Mouse (Mus musculus): ENCODE data around the gene Slc9a3r2. TPM values are rescaled to one million over a fixed set of nuclear protein-coding genes. Genes with fewer than 3 reads are reported as not detected.

The Slc9a3r2 gene
- 1 to 10 TPM; 2.0 to 2.9 TPM for total RNA-seq (2023)

DNA sequence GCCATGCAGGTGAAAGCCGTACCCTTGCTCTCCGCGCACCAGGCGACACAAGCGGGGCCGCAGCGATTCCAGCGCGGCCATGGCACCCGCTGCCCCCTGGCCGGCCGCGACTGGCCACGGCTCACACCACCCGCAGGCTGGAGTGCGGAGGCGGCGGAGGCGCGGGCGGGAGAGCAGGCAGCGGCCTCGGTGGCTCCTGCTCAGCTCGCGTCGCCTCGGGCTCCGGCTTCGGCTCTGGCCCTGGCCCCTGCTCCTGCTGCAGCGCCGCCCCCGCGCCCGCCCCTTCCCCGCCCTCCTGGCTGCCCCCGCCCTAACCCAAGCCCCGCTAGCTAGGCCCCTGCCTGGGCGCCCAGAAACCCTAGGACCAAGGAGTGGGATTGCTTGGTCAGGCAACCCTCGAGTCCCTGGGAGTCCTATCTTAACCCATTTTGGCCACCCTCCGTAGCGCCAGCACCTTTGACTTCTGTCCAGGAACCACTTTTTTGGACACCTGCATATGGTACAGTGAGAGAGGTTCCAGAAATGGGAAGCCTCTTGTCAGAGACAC lies at the start of gene Slc9a3r2:
Gene Slc9a3r2 (minus strand): TSS at position 258 of the 547 bp plus-strand sequence.

DNA sequence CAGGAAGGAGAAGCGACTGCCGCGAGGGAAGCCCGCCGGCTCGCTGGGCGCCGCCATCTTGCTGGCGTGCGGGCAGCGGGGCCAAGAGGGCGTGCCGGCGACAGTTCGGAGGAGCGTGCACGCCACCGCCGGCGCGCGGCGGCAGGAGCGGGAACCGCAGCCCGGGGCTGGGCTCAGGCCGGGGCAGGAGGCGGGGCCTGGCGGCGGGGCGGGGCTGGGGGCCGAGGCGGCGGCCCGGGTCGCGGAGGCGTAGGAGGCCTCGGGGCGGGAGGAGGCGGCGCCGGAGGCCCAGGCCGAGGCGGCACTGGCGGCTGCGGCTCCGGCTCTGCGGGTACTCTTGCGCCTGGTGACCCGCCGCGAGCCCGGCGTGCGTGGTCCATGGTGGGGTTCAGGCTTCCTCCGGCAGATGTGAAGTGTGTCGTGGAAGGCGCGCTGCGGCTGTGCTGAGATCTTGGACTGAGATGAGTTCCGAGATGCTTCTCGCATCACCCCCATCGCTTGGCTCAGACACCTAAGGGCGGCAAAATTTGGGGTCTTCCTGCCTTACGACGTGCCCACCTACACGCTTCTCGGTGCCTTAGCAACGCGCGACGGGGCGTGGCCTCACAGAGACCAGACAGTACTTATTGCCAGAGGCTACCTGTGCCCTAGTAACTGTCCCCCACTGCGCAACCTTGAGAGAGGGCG lies 46.0 kb upstream of the Slc9a3r2 start, which contains the start of the genes Gfer and Noxo1:
Gene Gfer (minus strand): TSS at position 146 of the 687 bp plus-strand sequence.
Gene Noxo1 (plus strand): TSS at position 224 of the 687 bp plus-strand sequence.

GRCm38 (mm10) chr17:24689251-24690081 lies 39.3 kb upstream of the Slc9a3r2 start, which contains the start of gene Syngr3:
TSS of gene Syngr3 (minus strand) at chr17:24689955.

DNA sequence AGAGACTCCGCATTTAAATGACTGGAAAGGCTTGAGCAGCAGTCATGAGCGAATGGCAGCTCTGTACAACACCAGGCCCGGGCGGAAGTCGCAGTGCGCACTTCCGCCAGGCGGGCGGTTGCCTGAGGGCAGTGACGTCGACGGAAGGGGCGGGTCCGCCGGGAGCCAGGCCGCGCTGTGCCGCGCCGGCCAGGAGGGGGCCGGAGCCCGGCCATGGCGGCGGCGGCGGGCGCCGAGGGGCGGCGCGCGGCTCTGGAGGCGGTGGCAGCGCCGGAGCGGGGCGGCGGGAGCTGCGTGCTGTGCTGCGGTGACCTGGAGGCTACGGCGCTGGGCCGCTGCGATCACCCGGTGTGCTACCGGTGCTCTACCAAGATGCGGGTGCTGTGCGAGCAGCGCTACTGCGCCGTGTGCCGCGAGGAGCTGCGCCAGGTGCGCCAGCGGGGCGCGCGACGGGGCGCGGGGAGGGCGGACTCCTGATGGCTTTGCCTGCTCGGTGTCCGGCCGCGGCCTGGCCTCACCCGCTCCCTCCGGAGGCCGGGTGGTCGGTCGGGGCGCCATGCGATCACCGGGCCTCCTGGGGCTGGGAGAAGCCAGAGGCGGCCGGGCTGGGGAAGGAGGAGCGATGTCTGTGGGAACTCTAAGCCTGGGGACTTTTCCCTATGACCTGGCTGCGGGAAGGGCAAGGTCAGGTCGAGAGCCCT lies 19.6 kb upstream of the Slc9a3r2 start, which contains the start of gene Zfp598:
Gene Zfp598 (plus strand): TSS at position 143 of the 701 bp plus-strand sequence.

DNA sequence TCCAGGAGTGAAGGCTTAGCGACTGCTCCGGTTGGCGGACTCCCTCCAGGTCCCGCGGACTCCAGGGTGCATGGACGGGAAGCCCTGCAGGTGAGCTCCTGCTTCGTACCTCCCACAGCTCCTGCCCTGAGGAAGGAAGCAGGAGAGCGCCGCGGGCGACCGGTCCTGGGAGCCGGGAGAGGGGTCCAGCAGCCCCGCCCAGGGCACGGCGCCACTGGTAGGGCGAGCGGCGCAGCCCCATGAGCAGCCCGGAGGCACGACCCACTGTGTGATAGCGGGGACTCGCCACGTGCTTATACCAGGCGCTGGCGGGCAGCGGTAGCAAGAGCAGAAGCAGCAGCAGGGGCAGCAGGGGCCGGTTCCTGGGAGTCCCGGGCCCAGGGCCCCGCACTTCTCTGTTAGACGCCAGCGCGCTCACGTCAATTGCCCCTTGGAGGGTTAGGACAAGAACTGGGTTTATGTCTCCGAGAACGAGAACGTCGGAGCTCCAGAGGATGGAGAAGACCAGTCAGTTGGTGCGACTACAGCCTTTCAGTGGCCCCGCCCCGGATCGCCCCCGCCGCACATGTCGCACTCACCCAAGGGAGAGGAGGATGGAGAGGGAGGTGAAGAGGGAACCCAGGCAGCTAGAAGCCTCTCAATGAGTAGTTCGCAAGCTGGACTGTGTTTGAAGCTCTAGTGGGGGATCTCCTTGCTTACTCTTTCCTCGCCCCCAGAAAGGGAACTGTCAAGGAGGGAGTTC lies 8.1 kb upstream of the Slc9a3r2 start, which contains the start of gene Npw:
Gene Npw (minus strand): TSS at position 441 of the 742 bp plus-strand sequence.

DNA sequence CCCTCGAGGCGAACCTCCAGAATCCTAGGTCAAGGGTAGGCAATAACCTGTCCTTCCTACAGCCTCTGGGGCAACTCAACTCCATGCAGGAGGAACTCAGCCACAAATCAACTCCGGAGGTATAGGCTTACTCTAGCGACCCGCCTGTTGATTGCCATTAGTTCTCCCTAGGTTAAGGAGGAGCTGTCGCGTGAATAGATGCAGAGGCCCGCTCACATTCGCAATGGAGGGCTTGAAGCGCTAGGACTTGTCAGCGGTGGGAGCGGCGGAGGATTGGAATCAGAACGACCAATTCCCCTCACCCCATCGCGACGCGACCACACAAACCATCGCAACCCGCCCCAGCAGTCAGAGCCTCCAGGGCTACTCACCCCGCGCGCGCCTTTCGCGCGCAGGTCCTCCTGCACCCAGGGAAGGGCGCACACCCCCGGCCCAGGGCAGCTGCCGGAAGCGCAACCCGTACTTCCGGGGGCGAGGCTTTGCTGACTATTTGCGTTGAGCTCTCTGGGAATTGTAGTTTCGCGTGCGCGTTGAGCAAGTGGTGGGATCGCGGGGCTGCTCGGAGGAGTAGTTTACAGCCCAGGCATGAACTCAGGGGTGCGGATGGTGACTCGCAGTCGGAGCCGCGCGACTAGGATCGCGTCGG lies 17.8 kb downstream of the Slc9a3r2 start, which contains the start of the genes Tsc2 and Nthl1:
Gene Tsc2 (minus strand): TSS at position 464 of the 646 bp plus-strand sequence.
Gene Nthl1 (plus strand): TSS at position 514 of the 646 bp plus-strand sequence.

Other genes with a start within 250 kb of the Slc9a3r2 start
- gene Rnps1, start 235.8 kb downstream of the Slc9a3r2 start, total RNA-seq (2023), result 10 to 100 TPM; 65.6 to 72.3 TPM
- 10 to 100 TPM; 11.3 to 16.4 TPM for gene Eci1, start 223.7 kb downstream of the Slc9a3r2 start, total RNA-seq (2023)
- gene Dnase1l2, start 207.2 kb downstream of the Slc9a3r2 start, total RNA-seq (2023), result 1 to 10 TPM; 2.8 to 3.4 TPM
- 10 to 100 TPM; 35.8 to 38.2 TPM for gene E4f1, start 180.0 kb downstream of the Slc9a3r2 start, total RNA-seq (2023)
- gene Pgp, start 179.9 kb downstream of the Slc9a3r2 start, total RNA-seq (2023), result 10 to 100 TPM; 29.7 to 33.2 TPM
- under 1 TPM in 1 of 2 experiments, not detected in 1; 0.35 TPM for gene Bricd5, start 176.4 kb downstream of the Slc9a3r2 start, total RNA-seq (2023)
- 10 to 100 TPM; 46.7 to 47.8 TPM for gene Mlst8, start 171.2 kb downstream of the Slc9a3r2 start, total RNA-seq (2023)
- not detected for gene Caskin1, start 161.7 kb downstream of the Slc9a3r2 start, total RNA-seq (2023)
- 100 to 1,000 TPM; 130 to 144 TPM for gene Traf7, start 122.4 kb downstream of the Slc9a3r2 start, total RNA-seq (2023)
- 1 to 10 TPM in 1 of 2 experiments, under 1 TPM in 1; 0.42 to 1.2 TPM for gene Rab26, start 116.1 kb downstream of the Slc9a3r2 start, total RNA-seq (2023)
- gene Pkd1, start 100.5 kb downstream of the Slc9a3r2 start, total RNA-seq (2023), result 10 to 100 TPM; 18.7 TPM
- 10 to 100 TPM; 40.6 to 46.9 TPM for gene Tsc2, start 17.7 kb downstream of the Slc9a3r2 start, total RNA-seq (2023)
- gene Nthl1, start 17.6 kb downstream of the Slc9a3r2 start, total RNA-seq (2023), result 1 to 10 TPM; 1.0 to 3.5 TPM
- gene Npw, start 8.1 kb upstream of the Slc9a3r2 start, total RNA-seq (2023), result not detected
- gene Zfp598, start 19.4 kb upstream of the Slc9a3r2 start, total RNA-seq (2023), result 10 to 100 TPM; 26.5 to 28.8 TPM
- under 1 TPM in 1 of 2 experiments, not detected in 1; 0.20 TPM for gene Syngr3, start 39.6 kb upstream of the Slc9a3r2 start, total RNA-seq (2023)
- gene Gfer, start 45.8 kb upstream of the Slc9a3r2 start, total RNA-seq (2023), result 1 to 10 TPM; 7.9 to 9.0 TPM
- 1 to 10 TPM; 1.8 to 2.2 TPM for gene Noxo1, start 45.9 kb upstream of the Slc9a3r2 start, total RNA-seq (2023)
- 10 to 100 TPM; 12.1 to 16.7 TPM for gene Tbl3, start 57.3 kb upstream of the Slc9a3r2 start, total RNA-seq (2023)
- gene Rnf151, start 67.7 kb upstream of the Slc9a3r2 start, total RNA-seq (2023), result not detected
- gene Rps2, start 67.8 kb upstream of the Slc9a3r2 start, total RNA-seq (2023), result 100 to 1,000 TPM; 644 to 709 TPM
- 10 to 100 TPM; 71.6 to 74.1 TPM for gene Ndufb10, start 74.2 kb upstream of the Slc9a3r2 start, total RNA-seq (2023)
- gene Rpl3l, start 77.5 kb upstream of the Slc9a3r2 start, total RNA-seq (2023), result 1 to 10 TPM; 1.0 to 1.2 TPM
- 1,000 to 10,000 TPM; 1,053 to 1,152 TPM for gene Msrb1, start 86.3 kb upstream of the Slc9a3r2 start, total RNA-seq (2023)
- gene Hs3st6, start 102.7 kb upstream of the Slc9a3r2 start, total RNA-seq (2023), result under 1 TPM in 1 of 2 experiments, not detected in 1; 0.66 TPM
- gene Meiob, start 154.0 kb upstream of the Slc9a3r2 start, total RNA-seq (2023), result not detected
- gene Hagh, start 189.8 kb upstream of the Slc9a3r2 start, total RNA-seq (2023), result 10 to 100 TPM; 49.6 to 49.7 TPM
- 1 to 10 TPM; 5.1 to 6.5 TPM for gene Fahd1, start 200.0 kb upstream of the Slc9a3r2 start, total RNA-seq (2023)
- under 1 TPM; 0.15 to 0.42 TPM for gene Igfals, start 215.7 kb upstream of the Slc9a3r2 start, total RNA-seq (2023)
- gene Nubp2, start 236.0 kb upstream of the Slc9a3r2 start, total RNA-seq (2023), result 10 to 100 TPM; 36.0 to 39.5 TPM
- gene Spsb3, start 236.3 kb upstream of the Slc9a3r2 start, total RNA-seq (2023), result 10 to 100 TPM; 20.6 to 24.6 TPM
- 10 to 100 TPM; 11.7 to 16.5 TPM for gene Eme2, start 244.8 kb upstream of the Slc9a3r2 start, total RNA-seq (2023)
- 10 to 100 TPM; 14.6 to 18.9 TPM for gene Mrps34, start 244.8 kb upstream of the Slc9a3r2 start, total RNA-seq (2023)
- gene Nme3, start 246.2 kb upstream of the Slc9a3r2 start, total RNA-seq (2023), result 10 to 100 TPM; 15.6 to 23.0 TPM